Mouse (Mus musculus) embryonic facial prominence, embryonic 11.5 days (tissue): Measurements from ENCODE around the gene Paip2b. TPM values are rescaled to one million over a fixed set of nuclear protein-coding genes. Genes with fewer than 3 reads are reported as not detected.
"Not testable (repeated sequence)": the region's sequence is repeated elsewhere in the genome, so short reads cannot be mapped to it uniquely, and the experiment has no call there.

ENCODE experiments used
- ATAC-seq: fragments of 200-750 bp; cut with Nextera tagmentation; replicated peaks from 2 replicates; pipeline ENCODE4 v1.8.0; 2017; ENCODE audit warnings: low read depth; ENCODE audit not compliant: insufficient number of reproducible peaks, low FRiP score, low TSS enrichment
- DNase-seq: peaks from one replicate; pipeline ENCODE4 v3.0.0-alpha.2; 2015; ENCODE audit warnings: low spot score
- H3K27ac ChIP-seq: fragments of 300-500 bp; sonication (generic); replicated peaks from 2 replicates; pipeline ENCODE4 v1.5.1; 2014; ENCODE audit warnings: mild to moderate bottlenecking, low read depth, low read length, control low read depth
- H3K27me3 ChIP-seq: fragments of 300-500 bp; sonication (generic); 2 replicates; pipeline ENCODE4 v1.6.1; 2014; ENCODE audit warnings: mild to moderate bottlenecking, low read length, moderate library complexity, mixed read lengths; ENCODE audit not compliant: control insufficient read depth, insufficient read depth
- H3K36me3 ChIP-seq: fragments of 300-500 bp; sonication (generic); replicated peaks from 2 replicates; pipeline ENCODE4 v1.6.1; 2014; ENCODE audit warnings: low read depth, mild to moderate bottlenecking, low read length, moderate library complexity, mixed read lengths; ENCODE audit not compliant: control insufficient read depth, insufficient read depth
- H3K4me1 ChIP-seq: fragments of 300-500 bp; sonication (generic); 2 replicates; pipeline ENCODE4 v1.6.1; 2014; ENCODE audit warnings: low read length, mixed read lengths; ENCODE audit not compliant: control insufficient read depth, insufficient read depth
- H3K4me2 ChIP-seq: fragments of 300-500 bp; sonication (generic); 2 replicates; pipeline ENCODE4 v1.6.1; 2014; ENCODE audit warnings: low read depth, mild to moderate bottlenecking, control low read depth, low read length, moderate library complexity
- H3K4me3 ChIP-seq: fragments of 300-500 bp; sonication (generic); 2 replicates; pipeline ENCODE4 v1.5.1; 2014; ENCODE audit warnings: low read depth, low read length, control low read depth
- H3K9ac ChIP-seq: fragments of 300-500 bp; sonication (generic); replicated peaks from 2 replicates; pipeline ENCODE4 v1.6.1; 2014; ENCODE audit warnings: mild to moderate bottlenecking, control low read depth, low read length
- H3K9me3 ChIP-seq: fragments of 300-500 bp; sonication (generic); replicated peaks from 2 replicates; pipeline ENCODE4 v1.6.1; 2016; ENCODE audit warnings: mild to moderate bottlenecking, low read length, inconsistent platforms, mixed read lengths; ENCODE audit not compliant: control insufficient read depth
- whole genome bisulfite sequencing: fragments of 180-500 bp; shearing (Covaris S2); extraction: QIAGEN DNeasy Blood & Tissue Kit; methylation state at CpG from one replicate; pipeline ENCODE4 v1.1.7; 2014; 5-methylcytosine and 5-hydroxymethylcytosine counted together
- polyA plus RNA-seq: library from polyadenylated mRNA; unstranded; fragments of >200 nt; fragmentation: Nextera tagmentation; extraction: Ambion mirVana; gene quantifications from 2 replicates; pipeline ENCODE4 v1.2.1, GENCODE M21; 2014

Gene Paip2b
- polyA plus RNA-seq, 1 experiment from 2014 or later, result 20.1 TPM

GRCm38 (mm10) chr6:83857476-83857875 lies 25.9 kb upstream of the Paip2b start:
- DNase-seq (no peak), ATAC-seq (no peak)
- Histone ChIP-seq H3K4me1 (no peaks in the 10 kb centered on the region), H3K4me3 (no peak overlapping the region), H3K9me3 (no peaks in the 10 kb centered on the region), H3K36me3 (no peaks in the 10 kb centered on the region), H3K4me2 (no peak overlapping the region), H3K27ac (no peak overlapping the region), H3K9ac (no peak overlapping the region), H3K27me3 (no peaks in the 10 kb centered on the region)
- WGBS, result 38% methylated on average over 5 of the region's 5 CpGs

- Histone ChIP-seq H3K9ac (no peak overlapping the region), H3K4me1 (no peaks in the 10 kb centered on the region), H3K36me3 (no peaks in the 10 kb centered on the region), H3K9me3 (no peaks in the 10 kb centered on the region), H3K4me3 (no peak overlapping the region), H3K27me3 (no peaks in the 10 kb centered on the region), H3K27ac (no peak overlapping the region), H3K4me2 (no peak overlapping the region)
- DNase-seq, result no peak
- no peak for ATAC-seq
- WGBS, result 81% methylated on average over 2 of the region's 2 CpGs
Measured at GRCm38 (mm10) chr6:83849446-83849845, 17.9 kb upstream of the Paip2b start.

GRCm38 (mm10) chr6:83846141-83846540 lies 14.6 kb upstream of the Paip2b start:
- no peak overlapping the region for H3K4me2 ChIP-seq
- no peak overlapping the region for H3K4me3 ChIP-seq
- H3K9me3 ChIP-seq, result no peaks in the 10 kb centered on the region
- no peaks in the 10 kb centered on the region for H3K4me1 ChIP-seq
- H3K27ac ChIP-seq, result no peak overlapping the region
- no peaks in the 10 kb centered on the region for H3K27me3 ChIP-seq
- no peak for DNase-seq
- no peak overlapping the region for H3K9ac ChIP-seq
- ATAC-seq, result no peak
- WGBS, result 96% methylated on average over 2 of the region's 2 CpGs
- H3K36me3 ChIP-seq, result no peaks in the 10 kb centered on the region

- no peak overlapping the region for H3K27ac ChIP-seq
- H3K9ac ChIP-seq, result no peak overlapping the region
- H3K9me3 ChIP-seq, result no peaks in the 10 kb centered on the region
- no peak for DNase-seq
- H3K4me2 ChIP-seq, result no peak overlapping the region
- no peaks in the 10 kb centered on the region for H3K27me3 ChIP-seq
- H3K4me1 ChIP-seq, result no peaks in the 10 kb centered on the region
- 90% methylated on average over 10 of the region's 10 CpGs for WGBS
- no peak overlapping the region for H3K4me3 ChIP-seq
- no peak for ATAC-seq
- no peaks in the 10 kb centered on the region for H3K36me3 ChIP-seq
Measured at GRCm38 (mm10) chr6:83844913-83845312, 13.4 kb upstream of the Paip2b start.

DNA sequence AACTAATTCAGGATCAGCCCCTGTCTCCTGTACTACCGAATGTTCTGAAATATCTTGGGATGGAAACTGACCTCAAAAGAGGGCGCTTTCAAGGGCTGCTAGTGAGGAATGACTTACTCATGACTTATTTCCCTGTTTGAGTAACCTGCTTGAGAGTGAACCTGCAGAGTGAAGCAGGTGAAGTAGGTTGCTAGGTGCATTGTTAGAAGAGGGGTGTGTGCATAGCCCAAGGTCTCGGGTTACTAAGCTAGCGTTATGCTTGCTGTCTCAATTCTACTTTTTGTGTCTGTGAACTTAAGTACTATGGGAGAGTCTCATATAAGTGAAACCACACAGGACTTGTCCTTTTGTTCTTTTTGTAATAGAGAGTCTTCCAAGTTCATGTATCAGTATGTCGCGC lies 8.5 kb upstream of the Paip2b start:
- H3K9ac ChIP-seq, result no peak overlapping the region
- no peaks in the 10 kb centered on the region for H3K9me3 ChIP-seq
- 79% methylated on average over 6 of the region's 6 CpGs for WGBS
- H3K36me3 ChIP-seq, result no peaks in the 10 kb centered on the region
- ATAC-seq (no peak), DNase-seq (no peak)
- H3K4me1 ChIP-seq, result no peaks in the 10 kb centered on the region
- H3K4me2 ChIP-seq, result no peak overlapping the region
- H3K27ac ChIP-seq, result no peak overlapping the region
- H3K4me3 ChIP-seq, result no peak overlapping the region
- H3K27me3 ChIP-seq, result no peaks in the 10 kb centered on the region

GRCm38 (mm10) chr6:83838046-83838445 lies 6.5 kb upstream of the Paip2b start:
- ATAC-seq (no peak), DNase-seq (no peak)
- H3K36me3 ChIP-seq, result no peaks in the 10 kb centered on the region
- no peaks in the 10 kb centered on the region for H3K4me1 ChIP-seq
- no peaks in the 10 kb centered on the region for H3K9me3 ChIP-seq
- no peak overlapping the region for H3K4me3 ChIP-seq
- H3K27me3 ChIP-seq, result no peaks in the 10 kb centered on the region
- 86% methylated on average over 2 of the region's 2 CpGs for WGBS
- H3K27ac ChIP-seq, result no peak overlapping the region
- no peak overlapping the region for H3K9ac ChIP-seq
- H3K4me2 ChIP-seq, result no peak overlapping the region

- WGBS, result 81% methylated on average over 2 of the region's 2 CpGs
- H3K27me3 ChIP-seq, result no peaks in the 10 kb centered on the region
- no peak for ATAC-seq
Measured at GRCm38 (mm10) chr6:83836826-83837225, 5.3 kb upstream of the Paip2b start.

GRCm38 (mm10) chr6:83832393-83832792 lies 852 bp upstream of the Paip2b start:
- WGBS, result 34% methylated on average over 1 of the region's 1 CpGs
- not testable (repeated sequence) for DNase-seq, H3K36me3 ChIP-seq, H3K27ac ChIP-seq, H3K9me3 ChIP-seq, ATAC-seq, H3K27me3 ChIP-seq, H3K4me1 ChIP-seq, H3K4me3 ChIP-seq
- peak overlapping the region; percentile 22; the same call in 1 of the 2 replicates for H3K9ac ChIP-seq
- peak overlapping the region; percentile 16; the same call in 1 of the 2 replicates for H3K4me2 ChIP-seq

More at GRCm38 (mm10) chr6:83836826-83837225, 5.3 kb upstream of the Paip2b start:
- Histone ChIP-seq H3K9ac (no peak overlapping the region), H3K27ac (no peak overlapping the region), H3K4me1 (no peaks in the 10 kb centered on the region), H3K4me2 (no peak overlapping the region), H3K9me3 (no peaks in the 10 kb centered on the region), H3K4me3 (no peak overlapping the region), H3K36me3 (no peaks in the 10 kb centered on the region)
- DNase-seq, result no peak
